Mouse (Mus musculus): ENCODE data around the gene Olfr675. TPM values are rescaled to one million over a fixed set of nuclear protein-coding genes. Genes with fewer than 3 reads are reported as not detected.
"Not testable (repeated sequence)": the region's sequence is repeated elsewhere in the genome, so short reads cannot be mapped to it uniquely, and the experiment has no call there.

Olfr675 gene
- total RNA-seq (2021): not detected
- long read RNA-seq: 0 reads

- no peak for DNase-seq (ENCODE audit: low spot score in 2 of 2)
Measured at GRCm38 (mm10) chr7:105028360-105028759, at the start of gene Olfr675. Olfr675 (minus strand) TSS chr7:105028460.

- no peak for DNase-seq (ENCODE audit: low spot score in 2 of 2)
Measured at GRCm38 (mm10) chr7:105064175-105064574, 35.9 kb upstream of the Olfr675 start, which contains the start of gene Olfr678. Olfr678 (plus strand) TSS chr7:105064475.

GRCm38 (mm10) chr7:105058951-105059350, 30.7 kb upstream of the Olfr675 start:
- no peak for DNase-seq (ENCODE audit: low spot score in 2 of 2)

- not testable (repeated sequence) for DNase-seq (ENCODE audit: low spot score in 2 of 2)
Measured at GRCm38 (mm10) chr7:105033836-105034235, 5.6 kb upstream of the Olfr675 start.

- no peak for DNase-seq (ENCODE audit: low spot score in 2 of 2)
Measured at GRCm38 (mm10) chr7:105032398-105032797, 4.1 kb upstream of the Olfr675 start, which contains the start of gene Olfr676. Olfr676 (plus strand) TSS chr7:105032698.

GRCm38 (mm10) chr7:105022530-105022929, 5.7 kb downstream of the Olfr675 start:
- DNase-seq (ENCODE audit: low spot score in 2 of 2): no peak

GRCm38 (mm10) chr7:105001929-105002328, 26.3 kb downstream of the Olfr675 start, which contains the start of gene Olfr672:
Olfr672 (minus strand) TSS chr7:105002029.
- DNase-seq (ENCODE audit: low spot score in 2 of 2): no peak

- DNase-seq (ENCODE audit: low spot score in 2 of 2): no peak
Measured at GRCm38 (mm10) chr7:104979026-104979425, 49.2 kb downstream of the Olfr675 start, which contains the start of gene Olfr671. Olfr671 (minus strand) TSS chr7:104979126.

- not testable (repeated sequence) for DNase-seq (ENCODE audit: low spot score in 2 of 2)
Measured at GRCm38 (mm10) chr7:104972507-104972906, 55.8 kb downstream of the Olfr675 start.

Other genes with a start within 250 kb of the Olfr675 start
- not detected for gene Usp17lb, start 185.9 kb downstream of the Olfr675 start, total RNA-seq (2021)
- not detected for gene Usp17la, start 171.5 kb downstream of the Olfr675 start, total RNA-seq (2021)
- gene Olfr665, start 150.4 kb downstream of the Olfr675 start, total RNA-seq (2021): not detected
- gene Olfr666, start 132.5 kb downstream of the Olfr675 start, total RNA-seq (2021): not detected
- not detected for gene Olfr667, start 107.0 kb downstream of the Olfr675 start, total RNA-seq (2021)
- not detected for gene Olfr668, start 100.4 kb downstream of the Olfr675 start, total RNA-seq (2021)
- not detected for gene Olfr669, start 94.2 kb downstream of the Olfr675 start, total RNA-seq (2021)
- not detected for gene Olfr670, start 65.8 kb downstream of the Olfr675 start, total RNA-seq (2021)
- not detected for gene Olfr671, start 49.3 kb downstream of the Olfr675 start, total RNA-seq (2021)
- gene Olfr672, start 26.4 kb downstream of the Olfr675 start, total RNA-seq (2021): not detected
- not detected for gene Olfr676, start 4.2 kb upstream of the Olfr675 start, total RNA-seq (2021)
- not detected for gene Olfr677, start 22.9 kb upstream of the Olfr675 start, total RNA-seq (2021)
- not detected for gene Olfr678, start 36.0 kb upstream of the Olfr675 start, total RNA-seq (2021)
- not detected for gene Olfr679, start 52.7 kb upstream of the Olfr675 start, total RNA-seq (2021)
- gene Olfr680-ps1, start 64.4 kb upstream of the Olfr675 start, total RNA-seq (2021): not detected
- not detected for gene Olfr681, start 88.4 kb upstream of the Olfr675 start, total RNA-seq (2021)
- gene Olfr683, start 118.6 kb upstream of the Olfr675 start, total RNA-seq (2021): not detected
- gene Olfr684, start 135.2 kb upstream of the Olfr675 start, total RNA-seq (2021): not detected
- not detected for gene Olfr685, start 157.6 kb upstream of the Olfr675 start, total RNA-seq (2021)
- gene Olfr686, start 179.0 kb upstream of the Olfr675 start, total RNA-seq (2021): not detected

Data from layer of hippocampus, postnatal 10 days (tissue).